Mouse (Mus musculus) embryonic facial prominence, embryonic 11.5 days (tissue): Measurements from ENCODE around the gene Gm28053. TPM values are rescaled to one million over a fixed set of nuclear protein-coding genes. Genes with fewer than 3 reads are reported as not detected.

Source experiments
- ATAC-seq: fragments of 200-750 bp; cut with Nextera tagmentation; replicated peaks from 2 replicates; pipeline ENCODE4 v1.8.0; 2017; ENCODE audit warnings: low read depth; ENCODE audit not compliant: insufficient number of reproducible peaks, low FRiP score, low TSS enrichment
- DNase-seq: peaks from one replicate; pipeline ENCODE4 v3.0.0-alpha.2; 2015; ENCODE audit warnings: low spot score
- H3K27ac ChIP-seq: fragments of 300-500 bp; sonication (generic); replicated peaks from 2 replicates; pipeline ENCODE4 v1.5.1; 2014; ENCODE audit warnings: mild to moderate bottlenecking, low read depth, low read length, control low read depth
- H3K27me3 ChIP-seq: fragments of 300-500 bp; sonication (generic); 2 replicates; pipeline ENCODE4 v1.6.1; 2014; ENCODE audit warnings: mild to moderate bottlenecking, low read length, moderate library complexity, mixed read lengths; ENCODE audit not compliant: control insufficient read depth, insufficient read depth
- H3K36me3 ChIP-seq: fragments of 300-500 bp; sonication (generic); replicated peaks from 2 replicates; pipeline ENCODE4 v1.6.1; 2014; ENCODE audit warnings: low read depth, mild to moderate bottlenecking, low read length, moderate library complexity, mixed read lengths; ENCODE audit not compliant: control insufficient read depth, insufficient read depth
- H3K4me1 ChIP-seq: fragments of 300-500 bp; sonication (generic); 2 replicates; pipeline ENCODE4 v1.6.1; 2014; ENCODE audit warnings: low read length, mixed read lengths; ENCODE audit not compliant: control insufficient read depth, insufficient read depth
- H3K4me2 ChIP-seq: fragments of 300-500 bp; sonication (generic); 2 replicates; pipeline ENCODE4 v1.6.1; 2014; ENCODE audit warnings: low read depth, mild to moderate bottlenecking, control low read depth, low read length, moderate library complexity
- H3K4me3 ChIP-seq: fragments of 300-500 bp; sonication (generic); 2 replicates; pipeline ENCODE4 v1.5.1; 2014; ENCODE audit warnings: low read depth, low read length, control low read depth
- H3K9ac ChIP-seq: fragments of 300-500 bp; sonication (generic); replicated peaks from 2 replicates; pipeline ENCODE4 v1.6.1; 2014; ENCODE audit warnings: mild to moderate bottlenecking, control low read depth, low read length
- H3K9me3 ChIP-seq: fragments of 300-500 bp; sonication (generic); replicated peaks from 2 replicates; pipeline ENCODE4 v1.6.1; 2016; ENCODE audit warnings: mild to moderate bottlenecking, low read length, inconsistent platforms, mixed read lengths; ENCODE audit not compliant: control insufficient read depth
- WGBS: fragments of 180-500 bp; shearing (Covaris S2); extraction: QIAGEN DNeasy Blood & Tissue Kit; methylation state at CpG from one replicate; pipeline ENCODE4 v1.1.7; 2014; 5-methylcytosine and 5-hydroxymethylcytosine counted together
- polyA plus RNA-seq: library from polyadenylated mRNA; unstranded; fragments of >200 nt; fragmentation: Nextera tagmentation; extraction: Ambion mirVana; gene quantifications from 2 replicates; pipeline ENCODE4 v1.2.1, GENCODE M21; 2014

Gm28053 gene
- polyA plus RNA-seq, 1 experiment from 2014 or later, result not detected

DNA sequence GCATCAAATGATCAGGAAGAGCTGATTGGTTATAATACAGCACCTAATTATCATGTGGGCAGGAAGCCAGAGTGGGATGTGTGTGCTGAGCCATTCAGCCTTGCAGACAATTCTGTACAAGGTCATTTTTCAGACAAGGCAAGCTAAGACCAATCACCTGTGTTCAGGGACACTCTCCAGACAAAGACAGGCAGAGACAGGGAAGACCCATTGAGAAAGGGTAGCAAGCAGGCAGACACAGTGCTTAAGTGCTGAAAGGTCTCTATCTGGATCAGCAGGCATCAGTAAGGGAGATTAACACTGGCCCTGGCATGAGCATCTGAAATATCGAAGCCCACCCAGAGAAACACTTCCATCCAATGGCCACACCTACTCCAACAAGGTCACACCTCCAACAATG, 66.0 kb downstream of the Gm28053 start:
- Histone ChIP-seq H3K27me3 (no peaks in the 10 kb centered on the region), H3K27ac (no peak overlapping the region), H3K4me2 (no peak overlapping the region), H3K4me1 (no peaks in the 10 kb centered on the region), H3K9ac (no peak overlapping the region), H3K36me3 (no peaks in the 10 kb centered on the region), H3K4me3 (no peak overlapping the region), H3K9me3 (no peaks in the 10 kb centered on the region)
- WGBS, result 93% methylated on average over 1 of the region's 1 CpGs
- DNase-seq (no peak), ATAC-seq (no peak)

- WGBS, result 63% methylated on average over 1 of the region's 1 CpGs
- no peaks in the 10 kb centered on the region for H3K36me3 ChIP-seq
- H3K4me1 ChIP-seq, result no peaks in the 10 kb centered on the region
- H3K4me3 ChIP-seq, result no peak overlapping the region
- DNase-seq (no peak), ATAC-seq (no peak)
- no peaks in the 10 kb centered on the region for H3K9me3 ChIP-seq
- no peaks in the 10 kb centered on the region for H3K27me3 ChIP-seq
- H3K27ac ChIP-seq, result no peak overlapping the region
- H3K4me2 ChIP-seq, result no peak overlapping the region
- no peak overlapping the region for H3K9ac ChIP-seq
These were observed 66.8 kb downstream of the Gm28053 start for GRCm38 (mm10) chr6:48785189-48785588.

- 76% methylated on average over 2 of the region's 2 CpGs for WGBS
- DNase-seq, result no peak
- Histone ChIP-seq H3K4me2 (no peak overlapping the region), H3K4me1 (no peaks in the 10 kb centered on the region), H3K9me3 (no peaks in the 10 kb centered on the region), H3K36me3 (no peaks in the 10 kb centered on the region), H3K4me3 (no peak overlapping the region), H3K27ac (no peak overlapping the region), H3K9ac (no peak overlapping the region), H3K27me3 (no peaks in the 10 kb centered on the region)
- no peak for ATAC-seq
These were observed 67.2 kb downstream of the Gm28053 start for GRCm38 (mm10) chr6:48785601-48786000.

GRCm38 (mm10) chr6:48787867-48788266, 69.5 kb downstream of the Gm28053 start:
- Histone ChIP-seq H3K9me3 (no peaks in the 10 kb centered on the region), H3K4me3 (no peak overlapping the region), H3K36me3 (no peaks in the 10 kb centered on the region), H3K4me2 (no peak overlapping the region), H3K27me3 (no peaks in the 10 kb centered on the region), H3K27ac (no peak overlapping the region), H3K9ac (no peak overlapping the region), H3K4me1 (no peaks in the 10 kb centered on the region)
- no peak for DNase-seq
- ATAC-seq, result no peak
- 78% methylated on average over 2 of the region's 2 CpGs for WGBS

GRCm38 (mm10) chr6:48801897-48802296, 83.5 kb downstream of the Gm28053 start:
- Histone ChIP-seq H3K9me3 (no peaks in the 10 kb centered on the region), H3K4me1 (no peaks in the 10 kb centered on the region), H3K36me3 (no peaks in the 10 kb centered on the region), H3K27ac (no peak overlapping the region), H3K4me2 (no peak overlapping the region), H3K9ac (no peak overlapping the region), H3K4me3 (no peak overlapping the region), H3K27me3 (no peaks in the 10 kb centered on the region)
- DNase-seq (no peak), ATAC-seq (no peak)
- WGBS, result 82% methylated on average over 1 of the region's 1 CpGs

Other genes starting within 250 kb of the Gm28053 start
- 18.9 and 22.3 TPM in 2 replicates for gene Atp6v0e2, start 181.0 kb upstream of the Gm28053 start, polyA plus RNA-seq
- gene Lrrc61, start 163.8 kb upstream of the Gm28053 start, polyA plus RNA-seq, result 10.9 and 14.3 TPM in 2 replicates
- gene Rarres2, start 145.8 kb upstream of the Gm28053 start, polyA plus RNA-seq, result 3.8 and 4.3 TPM in 2 replicates
- gene Gm45021, start 129.0 kb upstream of the Gm28053 start, polyA plus RNA-seq, result not detected in 2 replicates
- 33.5 and 34.2 TPM in 2 replicates for gene Repin1, start 124.7 kb upstream of the Gm28053 start, polyA plus RNA-seq
- gene Gm44965, start 124.7 kb upstream of the Gm28053 start, polyA plus RNA-seq, result not detected in 2 replicates
- gene Zfp775, start 116.5 kb upstream of the Gm28053 start, polyA plus RNA-seq, result 7.1 and 7.4 TPM in 2 replicates
- gene AI854703, start 91.8 kb upstream of the Gm28053 start, polyA plus RNA-seq, result 0.69 and 0.71 TPM in 2 replicates
- 0.20 and 0.25 TPM in 2 replicates for gene Gimap8, start 71.4 kb upstream of the Gm28053 start, polyA plus RNA-seq
- gene Gimap9, start 42.5 kb upstream of the Gm28053 start, polyA plus RNA-seq, result 9.0 and 10.2 TPM in 2 replicates
- 9.6 and 10.2 TPM in 2 replicates for gene Gimap4, start 34.1 kb upstream of the Gm28053 start, polyA plus RNA-seq
- gene Gimap6, start 10.4 kb upstream of the Gm28053 start, polyA plus RNA-seq, result 13.9 and 16.9 TPM in 2 replicates
- gene Gimap7, start within 50 bp of the Gm28053 start, polyA plus RNA-seq, result not detected in 2 replicates
- gene Gimap1, start 20.4 kb downstream of the Gm28053 start, polyA plus RNA-seq, result 5.5 and 5.6 TPM in 2 replicates
- gene Gimap5, start 27.6 kb downstream of the Gm28053 start, polyA plus RNA-seq, result 0.63 and 1.2 TPM in 2 replicates
- not detected in 2 replicates for gene Gimap3, start 52.2 kb downstream of the Gm28053 start, polyA plus RNA-seq
- 30.4 and 32.7 TPM in 2 replicates for gene Tmem176a, start 122.3 kb downstream of the Gm28053 start, polyA plus RNA-seq
- 87.3 and 103 TPM in 2 replicates for gene Tmem176b, start 122.9 kb downstream of the Gm28053 start, polyA plus RNA-seq
- gene Aoc1, start 154.3 kb downstream of the Gm28053 start, polyA plus RNA-seq, result not detected in 2 replicates
- not detected in 2 replicates for gene 1600015I10Rik, start 211.3 kb downstream of the Gm28053 start, polyA plus RNA-seq